Mouse (Mus musculus) liver, embryonic 14.5 days (tissue): ENCODE results near the gene Astn2.

ENCODE experiments used
- CTCF ChIP-seq: IDR thresholded peaks from 2 replicates; pipeline ENCODE4 v1.5.1; 2016; ENCODE audit warnings: antibody characterized with exemption, low read depth, control low read depth
- EP300 ChIP-seq: IDR thresholded peaks from 2 replicates; pipeline ENCODE4 v1.6.1; 2016; ENCODE audit warnings: antibody characterized with exemption, low read depth

GRCm38 (mm10) chr4:65610896-65611295 lies 793.5 kb downstream of the Astn2 start:
- TF ChIP-seq CTCF (no peak), EP300 (no peak)
